Mouse (Mus musculus) adrenal gland, postnatal 36 days (tissue): ENCODE results near the gene Foxl1. TPM values are rescaled to one million over a fixed set of nuclear protein-coding genes. Genes with fewer than 3 reads are reported as not detected.
A peak's percentile ranks its signal among the peaks of the same experiment; 100 is the strongest.

ENCODE experiments used
- DNase-seq, 2 experiments: peaks; one replicate each; pipeline ENCODE4 v3.0.0; 2021; ENCODE audit warnings: mixed read lengths in 1 of 2
- long read RNA-seq, 2 experiments: library from polyadenylated mRNA; stranded (forward); transcript quantifications; one replicate each; pipeline ENCODE4 v2.0.0; 2021; ENCODE audit warnings: borderline sequencing depth in 2 of 2
- total RNA-seq, 2 experiments: library from RNA; stranded (reverse); gene quantifications; 2 replicates each; pipeline ENCODE4 v1.2.3; 2021

The Foxl1 gene
- total RNA-seq = under 1 TPM; 0.16 to 0.40 TPM
- long read RNA-seq, experiment 1 = 0 reads
- long read RNA-seq, experiment 2, partial matches to known transcripts = 0 of 1 reads
- long read RNA-seq, experiment 2, other reads (novel, unspliced or antisense) = 0 of 1 reads

- no peak for DNase-seq
Observed at GRCm38 (mm10) chr8:121127756-121128375, at the start of gene Foxl1. TSS of gene Foxl1 (plus strand) at chr8:121127940.

- DNase-seq = no peak
Observed at GRCm38 (mm10) chr8:121078721-121079120, 49.0 kb upstream of the Foxl1 start.

DNA sequence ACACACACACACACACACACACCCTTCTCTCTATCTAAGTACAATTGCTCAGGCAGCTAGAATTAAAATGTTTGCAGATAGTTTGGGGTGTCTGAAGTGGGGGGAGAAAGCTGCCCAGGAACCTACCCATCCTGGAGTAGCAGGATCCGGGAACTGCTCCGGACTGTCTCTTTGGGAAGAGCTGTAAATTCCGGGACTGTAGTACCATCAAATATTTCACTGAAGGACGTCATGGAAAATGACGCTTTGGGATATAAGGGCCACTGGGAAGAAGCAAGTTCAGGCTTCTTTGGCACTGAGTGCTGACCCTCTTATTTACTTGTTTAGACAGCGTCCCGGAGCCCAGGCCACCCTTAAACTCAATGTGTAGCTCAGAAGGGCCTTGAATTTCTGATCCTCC lies 48.5 kb upstream of the Foxl1 start:
- no peak for DNase-seq

DNA sequence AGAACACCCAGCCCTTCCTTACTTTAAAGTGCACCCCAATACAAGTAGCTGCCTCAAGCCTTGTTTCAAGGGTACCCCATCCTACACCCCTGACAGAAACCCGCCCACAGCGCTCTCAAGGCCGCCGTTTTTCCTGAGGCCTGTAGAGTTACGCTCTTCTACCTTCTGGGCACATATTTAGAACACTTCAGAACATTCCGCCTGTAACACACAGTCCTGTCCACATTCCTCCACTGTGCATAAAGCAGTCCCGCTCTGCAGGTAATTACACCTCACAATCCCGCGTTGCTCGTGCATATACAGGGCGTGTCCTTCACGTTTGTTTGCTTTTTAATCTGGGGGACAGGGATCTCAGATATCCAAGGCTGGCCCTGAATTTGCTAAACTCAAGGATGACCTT lies 47.8 kb upstream of the Foxl1 start:
- DNase-seq = no peak

GRCm38 (mm10) chr8:121080361-121081090 lies 47.2 kb upstream of the Foxl1 start:
- DNase-seq = no peak

GRCm38 (mm10) chr8:121081398-121081797 lies 46.3 kb upstream of the Foxl1 start:
- no peak for DNase-seq

DNA sequence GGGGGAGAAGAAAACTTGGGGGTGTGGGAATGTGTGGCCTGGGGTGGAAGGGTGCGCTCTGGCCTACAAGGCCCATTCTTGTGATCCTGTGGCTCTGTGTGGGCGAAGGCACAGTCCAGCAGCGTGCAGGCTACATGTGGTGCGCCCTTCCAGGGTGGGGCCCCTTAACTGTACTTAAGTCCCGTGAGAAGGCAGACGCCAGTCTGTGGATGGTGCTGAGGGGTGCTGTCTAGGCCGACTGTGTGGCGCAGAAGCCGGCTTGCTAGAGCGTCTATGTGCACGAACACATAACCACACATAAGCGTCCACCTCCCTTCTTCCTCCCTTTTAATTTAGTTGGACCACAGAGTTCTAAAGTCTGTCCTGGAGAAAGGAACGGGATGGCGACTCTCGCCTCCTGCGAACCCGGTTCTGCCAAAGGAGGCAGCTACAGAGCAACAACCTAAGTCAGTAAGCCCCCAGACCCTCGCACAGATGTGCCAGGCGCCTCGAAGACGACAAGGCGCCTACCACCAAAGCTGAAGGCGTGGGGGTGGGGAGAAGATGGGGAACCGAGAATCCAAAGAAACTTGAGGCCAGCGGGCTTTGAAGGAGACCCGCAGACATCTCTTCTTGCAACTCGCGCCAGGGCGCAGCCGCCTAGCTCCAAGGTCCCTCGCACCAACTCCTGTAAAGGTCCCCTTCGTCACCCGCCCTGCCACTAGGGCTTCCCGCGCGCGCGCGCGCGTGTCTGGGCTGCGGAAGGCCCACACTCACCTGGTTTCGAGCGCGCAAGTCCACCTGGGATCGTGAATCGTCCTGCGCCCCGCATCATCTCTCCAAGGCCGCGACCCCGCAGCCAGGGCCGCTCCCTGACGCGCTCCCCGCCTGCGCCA lies 45.3 kb upstream of the Foxl1 start:
- DNase-seq = no peak

- peak; percentile 78 to 83 for DNase-seq
Observed at GRCm38 (mm10) chr8:121083093-121083935, 44.4 kb upstream of the Foxl1 start.

- DNase-seq = no peak
Observed at GRCm38 (mm10) chr8:121083936-121084209, 43.9 kb upstream of the Foxl1 start.

DNA sequence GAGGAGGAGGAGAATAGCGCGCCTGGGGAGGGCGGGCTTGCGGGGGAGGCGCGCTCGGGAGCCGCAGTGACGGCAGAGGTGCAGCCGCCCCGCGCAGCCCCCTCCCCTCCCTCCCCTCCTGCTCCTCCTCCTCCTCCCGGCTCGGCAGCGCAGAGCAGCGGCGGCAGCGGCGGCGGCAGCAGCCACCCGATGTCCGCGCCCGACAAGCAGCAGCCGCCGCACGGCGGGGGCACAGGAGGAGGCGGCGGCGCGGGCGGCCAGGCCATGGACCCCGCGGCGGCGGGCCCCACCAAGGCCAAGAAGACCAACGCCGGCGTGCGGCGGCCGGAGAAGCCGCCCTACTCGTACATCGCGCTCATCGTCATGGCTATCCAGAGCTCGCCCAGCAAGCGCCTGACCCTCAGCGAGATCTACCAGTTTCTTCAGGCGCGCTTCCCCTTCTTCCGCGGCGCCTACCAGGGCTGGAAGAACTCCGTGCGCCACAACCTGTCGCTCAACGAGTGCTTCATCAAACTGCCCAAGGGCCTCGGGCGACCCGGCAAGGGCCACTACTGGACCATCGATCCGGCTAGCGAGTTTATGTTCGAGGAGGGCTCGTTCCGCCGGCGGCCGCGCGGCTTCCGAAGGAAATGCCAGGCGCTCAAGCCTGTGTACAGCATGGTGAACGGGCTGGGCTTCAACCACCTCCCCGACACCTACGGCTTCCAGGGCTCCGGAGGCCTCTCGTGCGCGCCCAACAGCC lies 43.4 kb upstream of the Foxl1 start, which contains the start of gene Foxf1:
Gene Foxf1, plus strand, starts transcription at position 177 of the 742 bp plus-strand sequence.
- DNase-seq = peak; percentile 24 to 29

DNA sequence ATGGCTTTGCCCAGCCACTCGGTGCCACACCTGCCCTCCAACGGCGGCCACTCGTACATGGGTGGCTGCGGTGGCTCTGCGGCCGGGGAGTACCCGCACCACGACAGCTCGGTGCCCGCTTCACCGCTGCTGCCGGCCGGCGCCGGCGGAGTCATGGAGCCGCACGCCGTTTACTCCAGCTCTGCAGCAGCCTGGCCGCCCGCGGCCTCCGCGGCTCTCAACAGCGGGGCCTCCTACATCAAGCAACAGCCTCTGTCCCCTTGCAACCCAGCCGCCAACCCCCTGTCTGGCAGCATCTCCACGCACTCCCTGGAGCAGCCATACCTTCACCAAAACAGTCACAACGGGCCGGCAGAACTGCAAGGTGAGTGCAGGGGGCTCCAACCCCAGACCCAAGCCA lies 42.7 kb upstream of the Foxl1 start:
- no peak for DNase-seq

DNA sequence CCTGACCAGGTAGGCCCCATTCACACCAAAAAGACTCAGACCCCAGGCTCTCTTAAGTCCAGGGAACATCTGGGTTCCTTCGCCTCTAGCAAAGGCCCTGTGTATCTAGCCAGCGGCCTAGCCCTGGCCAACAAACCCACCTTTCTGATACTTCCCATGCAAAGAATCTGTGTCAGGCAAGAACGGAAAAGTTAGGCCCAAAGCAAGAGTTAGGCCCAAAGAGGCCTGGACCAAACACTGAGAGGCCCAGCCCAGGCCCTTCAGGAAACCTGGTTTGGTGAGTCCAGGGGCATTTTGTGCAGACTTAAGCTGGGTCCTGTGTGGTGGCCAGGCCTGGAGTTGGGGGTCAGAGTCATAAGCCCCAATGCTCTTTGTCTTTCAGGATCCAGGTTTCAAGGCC lies 42.2 kb upstream of the Foxl1 start:
- no peak for DNase-seq

GRCm38 (mm10) chr8:121086004-121086900 lies 41.5 kb upstream of the Foxl1 start:
- no peak for DNase-seq

DNA sequence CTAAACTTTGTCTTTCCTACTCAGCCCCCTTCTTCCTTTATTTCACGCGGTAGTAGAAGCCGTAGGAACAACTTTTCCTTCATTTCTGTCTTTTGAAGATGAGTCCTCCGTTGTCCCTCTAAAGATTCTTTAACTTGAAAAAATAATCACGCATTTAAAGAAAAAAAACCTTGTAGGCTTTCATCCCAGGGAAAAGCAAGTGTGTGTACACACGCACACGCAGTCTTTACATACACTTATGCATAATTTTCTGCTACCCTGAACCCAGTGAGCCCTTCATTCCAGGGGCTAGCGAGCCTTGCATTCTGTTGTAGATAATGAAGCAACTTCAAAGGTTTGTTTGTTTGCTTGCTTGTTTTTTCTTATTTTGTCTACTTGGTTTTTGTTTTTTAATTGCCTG lies 39.5 kb upstream of the Foxl1 start:
- no peak for DNase-seq

- no peak for DNase-seq
Observed at GRCm38 (mm10) chr8:121088871-121089630, 38.7 kb upstream of the Foxl1 start.

- DNase-seq = no peak
Observed at GRCm38 (mm10) chr8:121089631-121090380, 37.9 kb upstream of the Foxl1 start.

GRCm38 (mm10) chr8:121090716-121091115 lies 37.0 kb upstream of the Foxl1 start:
- no peak for DNase-seq

GRCm38 (mm10) chr8:121092141-121092540 lies 35.6 kb upstream of the Foxl1 start:
- DNase-seq = peak in 1 of 2 experiments; percentile 58
